Mouse (Mus musculus) mouse embryonic stem cell (cell line): ENCODE data around the gene Srrt.
"Not testable (repeated sequence)": the region's sequence is repeated elsewhere in the genome, so short reads cannot be mapped to it uniquely, and the experiment has no call there.

Experiments used
- in situ Hi-C, 2 experiments: fragments of 300-500 bp; cut with MboI; formaldehyde crosslinking; loops; 1 replicate in 1 of 2; 3 replicates in 1 of 2; pipeline ENCODE4 v1.14.3; 2019 to 2020; ENCODE audit warnings: low sequenced_read_pairs in 2 of 2, low pct_unique_long_range_greater_than_20kb in 1 of 2, mixed read lengths in 1 of 2; ENCODE audit not compliant: unreplicated experiment in 1 of 2

Gene Srrt

DNA sequence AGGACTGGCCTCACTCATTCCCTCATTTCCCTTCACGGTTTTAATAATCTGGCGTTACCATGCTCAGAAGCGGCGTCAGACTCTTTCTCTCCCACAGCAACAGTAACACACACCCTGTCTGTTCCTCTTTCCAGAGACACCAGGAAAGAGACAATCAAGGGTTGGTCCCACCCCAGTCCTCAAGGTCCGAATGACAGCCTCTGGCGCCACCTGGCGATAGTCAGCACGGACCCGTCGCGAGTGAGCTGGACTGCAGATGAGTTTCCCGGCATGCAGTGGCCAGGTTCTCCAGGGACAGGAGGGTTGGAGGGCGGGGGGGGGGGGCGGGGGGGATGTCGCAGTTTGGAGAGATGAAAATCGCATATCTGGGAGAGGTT lies 20.8 kb downstream of the Srrt start:
- in situ Hi-C loops: no loop called here

DNA sequence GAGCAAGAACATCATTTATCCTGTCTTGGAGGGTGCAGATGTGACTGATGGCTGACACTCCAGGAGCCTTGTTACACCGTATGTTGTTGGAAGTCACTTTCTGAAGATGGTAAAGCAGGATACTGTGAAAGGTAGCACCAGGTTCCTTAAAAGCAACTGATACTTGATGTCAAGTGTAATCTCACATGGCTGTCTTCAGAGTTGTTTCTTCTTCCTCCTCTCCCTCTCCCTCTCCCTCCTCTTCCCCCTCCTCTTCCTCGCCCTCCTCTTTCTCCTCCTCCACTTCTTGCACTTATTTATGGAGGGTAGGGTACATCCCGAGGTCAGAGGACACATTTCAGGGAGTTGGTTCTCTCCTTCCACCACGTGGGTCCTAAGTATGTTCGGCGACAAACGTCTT lies 21.5 kb downstream of the Srrt start:
- in situ Hi-C loops: no loop called here

DNA sequence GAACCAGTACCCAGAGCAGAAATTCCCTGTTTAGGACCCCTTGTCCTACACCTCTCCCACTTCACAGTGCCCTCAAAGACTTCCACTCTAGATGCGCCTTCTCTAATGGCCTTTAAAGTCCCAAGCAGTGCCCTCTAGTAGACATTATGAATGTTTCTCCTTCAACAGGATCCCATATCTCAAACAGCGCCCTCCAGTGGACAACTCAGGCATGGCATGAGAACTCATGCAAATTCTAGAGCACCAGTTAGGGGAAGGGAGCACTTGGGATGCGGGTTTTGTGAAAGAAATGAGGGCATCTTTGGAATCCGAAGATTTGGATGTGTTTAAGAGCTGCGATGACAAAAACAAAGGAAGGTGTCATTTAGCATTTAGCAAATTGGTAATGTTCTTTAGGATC lies 22.4 kb downstream of the Srrt start:
- in situ Hi-C loops: no loop called here

DNA sequence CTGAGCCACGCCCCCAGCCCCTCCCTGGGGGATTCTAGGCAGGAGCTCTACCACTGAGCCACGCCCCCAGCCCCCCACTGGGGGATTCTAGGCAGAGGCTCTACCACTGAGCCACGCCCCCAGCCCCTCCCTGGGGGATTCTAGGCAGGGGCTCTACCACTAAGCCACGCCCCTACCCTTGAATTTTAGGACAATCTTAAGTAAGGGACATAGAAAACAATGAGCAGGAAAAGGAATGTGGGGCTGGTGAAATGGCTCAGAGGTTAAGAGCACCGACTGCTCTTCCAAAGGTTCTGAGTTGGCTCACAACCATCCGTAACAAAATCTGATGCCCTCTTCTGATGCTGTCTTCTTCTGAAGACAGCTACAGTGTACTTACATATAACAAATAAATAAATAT lies 23.1 kb downstream of the Srrt start:
- in situ Hi-C loops: not testable (repeated sequence)

DNA sequence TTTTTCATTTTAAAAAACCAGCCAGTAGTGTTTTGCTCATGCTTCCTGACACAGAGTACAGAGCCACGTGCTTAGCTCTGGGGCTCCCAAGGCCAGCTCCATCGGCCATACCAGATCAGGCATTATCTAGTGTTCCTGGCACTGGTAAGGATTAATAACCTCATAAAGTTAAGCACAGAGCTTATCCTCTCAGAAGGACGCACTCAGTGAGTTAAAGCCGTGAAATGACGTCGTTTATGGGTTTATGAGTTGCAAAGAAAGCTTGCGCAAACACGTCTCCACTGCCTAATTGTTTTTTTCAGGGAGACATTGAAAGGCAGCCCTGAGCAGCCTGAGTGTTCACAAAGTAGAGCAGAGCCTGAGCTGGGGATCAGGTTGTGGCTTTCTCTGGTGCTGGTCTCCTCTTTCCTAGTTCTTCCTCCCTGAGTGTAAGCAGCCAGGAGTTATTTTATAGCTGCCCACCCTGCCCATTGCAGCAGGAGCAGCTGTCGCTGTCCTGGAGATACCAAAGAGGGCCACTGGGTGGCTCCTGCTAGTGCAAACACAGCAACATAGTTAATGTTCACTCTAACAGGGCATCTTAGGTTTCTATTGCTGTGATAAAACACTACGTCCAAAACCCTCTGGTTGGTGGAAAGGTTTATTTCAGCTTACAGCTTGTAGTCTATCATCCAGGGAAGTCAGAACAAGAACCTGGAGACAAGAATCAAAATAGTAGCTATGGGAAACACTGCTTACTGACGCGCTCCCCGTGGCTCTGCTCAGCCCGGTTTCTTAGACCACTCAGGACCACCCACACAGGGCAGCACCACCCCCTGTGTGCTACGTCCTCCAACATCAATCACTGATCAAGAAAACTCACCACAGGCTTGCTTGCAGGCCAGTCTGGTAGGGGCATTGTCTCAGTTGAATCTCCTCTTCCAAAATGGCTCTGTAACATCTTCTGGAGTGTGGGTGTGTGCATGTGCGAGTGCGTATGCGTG lies 29.8 kb downstream of the Srrt start:
- in situ Hi-C loops: no loop called here

DNA sequence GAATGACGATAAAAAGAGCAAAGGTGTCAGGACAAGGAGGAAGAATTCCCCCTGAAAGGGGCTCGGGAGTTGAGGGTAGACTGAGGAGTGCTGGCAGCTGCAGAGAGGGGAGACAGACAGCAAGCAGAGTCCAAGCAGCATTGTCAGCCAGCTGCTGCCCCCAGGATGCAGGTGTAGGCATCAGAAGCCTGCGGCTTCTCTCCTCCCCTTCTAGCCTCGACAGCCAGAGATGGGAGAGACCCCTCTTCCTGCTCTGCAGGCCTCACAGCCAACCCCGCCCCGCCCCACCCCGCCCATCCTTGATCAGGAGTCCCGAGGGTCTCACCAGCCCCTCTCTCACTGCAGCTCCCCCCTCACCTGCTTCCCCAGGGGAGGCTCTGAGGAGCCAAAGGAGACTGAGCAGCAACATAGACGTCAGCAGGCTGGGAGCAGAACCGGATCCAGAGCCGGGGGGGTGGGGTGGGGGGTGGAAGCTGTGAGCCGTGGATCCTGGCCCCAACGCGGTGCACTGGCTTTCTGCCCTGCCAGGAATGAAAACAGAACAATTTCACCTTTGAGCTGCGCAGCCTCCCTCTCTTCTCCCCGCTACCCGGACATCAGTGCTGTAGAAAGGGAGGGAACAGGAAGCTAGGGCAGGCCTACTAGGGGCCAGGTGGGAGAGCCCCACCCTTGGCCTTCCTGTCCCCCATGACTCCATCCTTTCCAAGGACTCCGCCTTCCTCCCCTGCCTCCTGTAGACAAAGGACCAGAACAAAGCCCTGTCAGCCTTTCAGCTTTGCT lies 39.2 kb downstream of the Srrt start:
- in situ Hi-C loops: no loop called here

DNA sequence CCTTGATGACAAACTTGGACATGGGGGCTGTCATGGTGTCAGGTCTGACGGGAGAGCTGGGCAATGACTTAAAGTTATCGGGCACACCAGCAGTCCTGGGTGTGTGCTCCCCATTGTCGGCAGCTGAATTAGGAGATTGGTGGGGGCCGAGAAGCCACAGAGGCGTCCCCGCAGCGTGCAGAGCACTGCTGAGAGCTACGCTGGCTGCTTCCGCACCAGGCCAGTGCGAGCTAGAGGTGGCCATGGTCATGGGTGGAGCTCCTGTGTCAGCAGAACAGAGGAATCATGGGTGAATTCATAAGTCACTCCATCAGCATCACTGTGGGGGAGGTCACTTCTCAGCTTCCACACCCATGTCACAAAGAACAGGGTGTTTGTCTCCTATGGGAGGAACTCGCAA lies 42.7 kb downstream of the Srrt start:
- in situ Hi-C loops: no loop called here

DNA sequence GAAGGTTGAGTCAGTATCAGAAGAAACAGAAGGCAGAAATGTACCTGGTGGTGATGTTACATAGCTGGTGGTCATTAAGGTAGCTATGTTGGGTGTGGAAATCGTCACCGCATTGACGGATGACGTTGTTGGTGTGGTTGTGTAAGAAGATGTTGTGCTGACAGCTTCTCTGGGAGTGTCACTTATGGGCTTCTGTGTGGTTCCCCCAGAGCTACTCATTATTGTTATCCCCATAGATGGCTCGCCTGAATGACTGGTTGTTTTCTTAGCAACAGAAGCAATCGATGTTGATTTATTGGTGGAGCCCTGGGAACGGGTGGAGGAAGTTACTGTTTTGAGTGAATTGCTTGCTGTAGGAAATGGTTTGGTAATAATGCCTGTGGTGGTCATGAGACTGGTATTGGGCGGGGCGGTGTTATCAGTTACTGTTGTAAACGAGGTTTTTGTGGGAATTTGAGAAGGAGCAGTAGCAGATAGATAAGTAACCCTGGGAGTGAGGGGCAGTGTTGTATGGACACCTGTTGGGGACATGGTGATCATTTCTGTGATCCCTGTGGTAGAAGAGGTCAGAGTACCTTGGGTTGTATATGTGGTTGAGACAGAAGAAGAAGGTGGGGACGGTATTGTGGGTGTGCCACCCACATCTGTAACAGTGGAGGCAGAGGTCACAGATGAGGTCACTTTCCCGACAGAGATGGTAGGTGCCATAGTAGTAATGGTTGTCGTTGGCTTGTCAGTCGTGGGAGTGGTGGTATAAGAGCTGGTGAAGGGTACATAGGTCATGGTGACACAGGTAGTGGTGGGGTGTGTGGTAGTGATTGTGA lies 43.4 kb downstream of the Srrt start:
- in situ Hi-C loops: no loop called here
